Mouse (Mus musculus) liver, embryonic 12.5 days (tissue): Measurements from ENCODE around the gene Ccrl2. TPM values are rescaled to one million over a fixed set of nuclear protein-coding genes. Genes with fewer than 3 reads are reported as not detected.

ENCODE experiments used
- ATAC-seq: fragments of 200-750 bp; cut with Nextera tagmentation; 2 replicates; pipeline ENCODE4 v1.8.0; 2017; ENCODE audit warnings: moderate number of reproducible peaks, mild to moderate bottlenecking, moderate library complexity
- H3K27ac ChIP-seq: fragments of 300-500 bp; sonication (generic); 2 replicates; pipeline ENCODE4 v1.5.1; 2016; ENCODE audit warnings: mild to moderate bottlenecking
- H3K27me3 ChIP-seq: fragments of 300-500 bp; sonication (generic); replicated peaks from 2 replicates; pipeline ENCODE4 v1.6.1; 2016; ENCODE audit warnings: mild to moderate bottlenecking, moderate library complexity
- H3K36me3 ChIP-seq: fragments of 300-500 bp; sonication (generic); 2 replicates; pipeline ENCODE4 v1.6.1; 2016; ENCODE audit warnings: mild to moderate bottlenecking, moderate library complexity
- H3K4me1 ChIP-seq: fragments of 300-500 bp; sonication (generic); 2 replicates; pipeline ENCODE4 v1.6.1; 2016
- H3K4me2 ChIP-seq: fragments of 300-500 bp; sonication (generic); 2 replicates; pipeline ENCODE4 v1.6.1; 2016; ENCODE audit warnings: mild to moderate bottlenecking, moderate library complexity
- H3K4me3 ChIP-seq: fragments of 300-500 bp; sonication (generic); 2 replicates; pipeline ENCODE4 v1.5.1; 2016; ENCODE audit warnings: mild to moderate bottlenecking, moderate library complexity
- H3K9ac ChIP-seq: fragments of 300-500 bp; sonication (generic); 2 replicates; pipeline ENCODE4 v1.6.1; 2016; ENCODE audit warnings: mild to moderate bottlenecking, moderate library complexity
- H3K9me3 ChIP-seq: fragments of 300-500 bp; sonication (generic); replicated peaks from 2 replicates; pipeline ENCODE4 v1.6.1; 2016; ENCODE audit warnings: mild to moderate bottlenecking, moderate library complexity
- WGBS: fragments of 180-500 bp; shearing (Covaris S2); methylation state at CpG from one replicate; pipeline ENCODE4 v1.1.7; 2016; ENCODE audit not compliant: insufficient replicate concordance; 5-methylcytosine and 5-hydroxymethylcytosine counted together
- polyA plus RNA-seq: library from polyadenylated mRNA; unstranded; fragments of >200 nt; fragmentation: Nextera tagmentation; extraction: Ambion mirVana; gene quantifications from 2 replicates; pipeline ENCODE4 v1.2.1, GENCODE M21; 2016

The Ccrl2 gene
- polyA plus RNA-seq, 1 experiment from 2014 or later: 12.2 TPM

GRCm38 (mm10) chr9:111086995-111087606 lies 29.8 kb upstream of the Ccrl2 start:
- WGBS: 25% methylated on average over 3 of the region's 3 CpGs

GRCm38 (mm10) chr9:111086137-111086536 lies 28.8 kb upstream of the Ccrl2 start:
- H3K36me3 ChIP-seq: no peaks in the 10 kb centered on the region
- 55% methylated on average over 6 of the region's 6 CpGs for WGBS

More at GRCm38 (mm10) chr9:111086995-111087606, 29.8 kb upstream of the Ccrl2 start:
- no peaks in the 10 kb centered on the region for H3K36me3 ChIP-seq
- H3K4me2 ChIP-seq: no peak overlapping the region
- peaks cover 17% of the 10 kb centered on the region; the same call in 1 of the 2 replicates for H3K27me3 ChIP-seq
- H3K9ac ChIP-seq: no peak overlapping the region
- 0 out of 2 replicates have a peak, but pooled peaks cover 13% of the 10 kb centered on the region for H3K4me1 ChIP-seq
- ATAC-seq: no peak
- no peak overlapping the region for H3K27ac ChIP-seq
- no peaks in the 10 kb centered on the region for H3K9me3 ChIP-seq
- H3K4me3 ChIP-seq: no peak overlapping the region

GRCm38 (mm10) chr9:111085329-111085728 lies 28.0 kb upstream of the Ccrl2 start:
- Histone ChIP-seq H3K4me2 (no peak overlapping the region), H3K36me3 (no peaks in the 10 kb centered on the region), H3K9me3 (no peaks in the 10 kb centered on the region), H3K27me3 (peaks cover 14% of the 10 kb centered on the region; the same call in 1 of the 2 replicates), H3K27ac (no peak overlapping the region), H3K9ac (no peak overlapping the region), H3K4me3 (no peak overlapping the region), H3K4me1 (0 out of 2 replicates have a peak, but pooled peaks cover 13% of the 10 kb centered on the region)
- ATAC-seq: no peak
- 36% methylated on average over 4 of the region's 4 CpGs for WGBS

More at GRCm38 (mm10) chr9:111086137-111086536, 28.8 kb upstream of the Ccrl2 start:
- Histone ChIP-seq H3K9me3 (no peaks in the 10 kb centered on the region), H3K27ac (no peak overlapping the region), H3K4me1 (0 out of 2 replicates have a peak, but pooled peaks cover 13% of the 10 kb centered on the region), H3K4me2 (no peak overlapping the region), H3K9ac (no peak overlapping the region), H3K27me3 (peaks cover 14% of the 10 kb centered on the region; the same call in 1 of the 2 replicates), H3K4me3 (no peak overlapping the region)
- no peak for ATAC-seq

- H3K36me3 ChIP-seq: no peaks in the 10 kb centered on the region
- no peak overlapping the region for H3K4me2 ChIP-seq
- H3K9me3 ChIP-seq: no peaks in the 10 kb centered on the region
- no peaks in the 10 kb centered on the region for H3K27me3 ChIP-seq
- no peak overlapping the region for H3K27ac ChIP-seq
- H3K9ac ChIP-seq: no peak overlapping the region
- no peak for ATAC-seq
- no peaks in the 10 kb centered on the region for H3K4me1 ChIP-seq
- WGBS: 64% methylated on average over 5 of the region's 5 CpGs
- no peak overlapping the region for H3K4me3 ChIP-seq
Measured at GRCm38 (mm10) chr9:111081765-111082164, 24.4 kb upstream of the Ccrl2 start.

- Histone ChIP-seq H3K27ac (no peak overlapping the region), H3K9me3 (no peaks in the 10 kb centered on the region), H3K4me3 (no peak overlapping the region), H3K27me3 (no peaks in the 10 kb centered on the region), H3K4me1 (no peaks in the 10 kb centered on the region), H3K9ac (no peak overlapping the region), H3K4me2 (no peak overlapping the region), H3K36me3 (no peaks in the 10 kb centered on the region)
- no peak for ATAC-seq
- WGBS: 72% methylated on average over 8 of the region's 8 CpGs
Measured at GRCm38 (mm10) chr9:111080801-111081200, 23.5 kb upstream of the Ccrl2 start.

- no peak overlapping the region for H3K4me2 ChIP-seq
- ATAC-seq: no peak
- H3K27me3 ChIP-seq: no peaks in the 10 kb centered on the region
- WGBS: 52% methylated on average over 5 of the region's 5 CpGs
- no peak overlapping the region for H3K9ac ChIP-seq
- H3K4me1 ChIP-seq: no peaks in the 10 kb centered on the region
- H3K4me3 ChIP-seq: no peak overlapping the region
- no peak overlapping the region for H3K27ac ChIP-seq
- peaks cover 5% of the 10 kb centered on the region; the same call in 1 of the 2 replicates for H3K9me3 ChIP-seq
- no peaks in the 10 kb centered on the region for H3K36me3 ChIP-seq
Measured at GRCm38 (mm10) chr9:111077745-111078144, 20.4 kb upstream of the Ccrl2 start.

GRCm38 (mm10) chr9:111072971-111073370 lies 15.7 kb upstream of the Ccrl2 start:
- Histone ChIP-seq H3K27me3 (no peaks in the 10 kb centered on the region), H3K9me3 (peaks cover 5% of the 10 kb centered on the region; the same call in 1 of the 2 replicates)
- ATAC-seq: no peak

GRCm38 (mm10) chr9:111072175-111072574 lies 14.9 kb upstream of the Ccrl2 start:
- H3K9me3 ChIP-seq: peaks cover 5% of the 10 kb centered on the region; the same call in 1 of the 2 replicates
- no peaks in the 10 kb centered on the region for H3K36me3 ChIP-seq
- H3K27me3 ChIP-seq: no peaks in the 10 kb centered on the region
- no peak overlapping the region for H3K27ac ChIP-seq
- H3K4me1 ChIP-seq: no peaks in the 10 kb centered on the region
- 39% methylated on average over 7 of the region's 7 CpGs for WGBS
- H3K4me3 ChIP-seq: no peak overlapping the region
- no peak overlapping the region for H3K9ac ChIP-seq
- no peak overlapping the region for H3K4me2 ChIP-seq
- ATAC-seq: no peak

More at GRCm38 (mm10) chr9:111072971-111073370, 15.7 kb upstream of the Ccrl2 start:
- Histone ChIP-seq H3K4me1 (no peaks in the 10 kb centered on the region), H3K9ac (no peak overlapping the region), H3K4me3 (no peak overlapping the region), H3K36me3 (no peaks in the 10 kb centered on the region), H3K27ac (no peak overlapping the region), H3K4me2 (no peak overlapping the region)
- WGBS: 66% methylated on average over 4 of the region's 4 CpGs

GRCm38 (mm10) chr9:111070546-111070961 lies 13.2 kb upstream of the Ccrl2 start:
- no peak overlapping the region for H3K4me3 ChIP-seq
- H3K36me3 ChIP-seq: no peaks in the 10 kb centered on the region
- peaks cover 5% of the 10 kb centered on the region; the same call in 1 of the 2 replicates for H3K9me3 ChIP-seq
- H3K27me3 ChIP-seq: no peaks in the 10 kb centered on the region
- no peak overlapping the region for H3K4me2 ChIP-seq
- WGBS: 10% methylated on average over 4 of the region's 4 CpGs
- no peaks in the 10 kb centered on the region for H3K4me1 ChIP-seq
- no peak overlapping the region for H3K9ac ChIP-seq
- no peak overlapping the region for H3K27ac ChIP-seq
- peak; percentile 75 for ATAC-seq

- no peak for ATAC-seq
- Histone ChIP-seq H3K4me1 (no peaks in the 10 kb centered on the region), H3K9ac (no peak overlapping the region), H3K4me2 (no peak overlapping the region), H3K4me3 (no peak overlapping the region), H3K27me3 (no peaks in the 10 kb centered on the region), H3K27ac (no peak overlapping the region), H3K9me3 (no peaks in the 10 kb centered on the region), H3K36me3 (no peaks in the 10 kb centered on the region)
- 51% methylated on average over 4 of the region's 4 CpGs for WGBS
Measured at GRCm38 (mm10) chr9:111067052-111067451, 9.7 kb upstream of the Ccrl2 start.

GRCm38 (mm10) chr9:111062840-111063239 lies 5.5 kb upstream of the Ccrl2 start:
- no peaks in the 10 kb centered on the region for H3K36me3 ChIP-seq

GRCm38 (mm10) chr9:111058943-111059556 lies 1.7 kb upstream of the Ccrl2 start:
- Histone ChIP-seq H3K9me3 (no peaks in the 10 kb centered on the region), H3K36me3 (peaks cover 10% of the 10 kb centered on the region; the same call in 1 of the 2 replicates), H3K4me1 (peaks cover 51% of the 10 kb centered on the region), H3K4me2 (peak overlapping the region; percentile 27; the same call in 1 of the 2 replicates), H3K27me3 (no peaks in the 10 kb centered on the region; the same call in 1 of the 2 replicates), H3K27ac (no peak overlapping the region), H3K4me3 (no peak overlapping the region), H3K9ac (0 out of 2 replicates have a peak overlapping the region, but pooled peaks have one; percentile 4)
- 33% methylated on average over 10 of the region's 10 CpGs for WGBS
- ATAC-seq: no peak

More at GRCm38 (mm10) chr9:111062840-111063239, 5.5 kb upstream of the Ccrl2 start:
- H3K9me3 ChIP-seq: no peaks in the 10 kb centered on the region
- no peak overlapping the region for H3K9ac ChIP-seq
- no peak overlapping the region for H3K27ac ChIP-seq
- H3K4me3 ChIP-seq: no peak overlapping the region
- H3K4me1 ChIP-seq: peaks cover 21% of the 10 kb centered on the region
- H3K27me3 ChIP-seq: no peaks in the 10 kb centered on the region; the same call in 1 of the 2 replicates
- H3K4me2 ChIP-seq: no peak overlapping the region
- no peak for ATAC-seq
- WGBS: 67% methylated on average over 5 of the region's 5 CpGs
